In the genomic region with DNA sequence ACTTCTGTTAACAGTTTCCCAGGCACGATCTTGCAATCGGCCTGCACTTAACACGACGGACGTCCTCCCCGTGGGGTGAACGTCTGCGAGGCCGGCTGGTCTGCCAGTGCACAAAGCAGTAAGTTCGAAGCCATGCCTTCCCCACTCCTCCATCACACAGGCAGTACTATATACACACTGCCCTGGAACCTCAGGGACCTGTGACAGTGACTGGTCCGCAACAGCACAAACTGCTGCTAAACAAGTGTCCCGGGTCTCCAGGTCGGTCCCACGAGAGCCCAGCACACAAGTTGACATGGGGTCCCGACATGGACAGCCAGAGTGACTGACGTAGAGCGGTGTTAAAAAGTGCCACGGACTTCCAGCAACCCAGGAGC, we compare ENCODE assay signal across 8 mouse cellular contexts. TPM values are rescaled to one million over a fixed set of nuclear protein-coding genes. Genes with fewer than 3 reads are reported as not detected.
DNase-seq lines count a peak whose midpoint lies in the region; ATAC-seq and TF ChIP-seq lines count a peak whose summit lies in the region.

No protein-coding gene starts in this region.

- H3K27ac ChIP-seq in heart, embryonic 13.5 days (replicated peaks) = peak overlapping the region; percentile 87
- H3K27ac ChIP-seq in bone marrow, adult 2 months (ENCODE audit: control insufficient read depth, insufficient read depth, low read depth, low read length, poor library complexity) = peak overlapping the region; percentile 68
- H3K27ac ChIP-seq in forebrain, postnatal 0 days (ENCODE audit: low read depth, low read length) = peak overlapping the region; percentile 92
- peak overlapping the region; percentile 94 for H3K27ac ChIP-seq in limb, embryonic 12.5 days
- H3K27ac ChIP-seq in midbrain, embryonic 13.5 days = peak overlapping the region; percentile 87

- peaks cover 17% of the 10 kb centered on the region for H3K4me1 ChIP-seq in heart, embryonic 13.5 days
- H3K4me1 ChIP-seq in bone marrow, adult 2 months (ENCODE audit: control insufficient read depth, insufficient read depth, low read length) = peaks cover 3% of the 10 kb centered on the region
- H3K4me1 ChIP-seq in forebrain, postnatal 0 days (ENCODE audit: insufficient read depth) = peaks cover 9% of the 10 kb centered on the region; the same call in 1 of the 2 replicates
- H3K4me1 ChIP-seq in limb, embryonic 12.5 days (replicated peaks) = peaks cover 13% of the 10 kb centered on the region
- H3K4me1 ChIP-seq in midbrain, embryonic 13.5 days (replicated peaks) = peaks cover 19% of the 10 kb centered on the region

- no peak for TF ChIP-seq POLR2A in bone marrow, adult 2 months (IDR thresholded peaks at IDR 0.05; ENCODE audit: borderline replicate concordance, control insufficient read depth, low read depth, low read length)

- H3K4me2 ChIP-seq in heart, embryonic 13.5 days = peak overlapping the region; percentile 90
- H3K4me2 ChIP-seq in forebrain, postnatal 0 days (ENCODE audit: low read depth) = peak overlapping the region; percentile 75
- H3K4me2 ChIP-seq in limb, embryonic 12.5 days = peak overlapping the region; percentile 72
- H3K4me2 ChIP-seq in midbrain, embryonic 13.5 days (replicated peaks) = peak overlapping the region; percentile 67

- H3K9ac ChIP-seq in heart, embryonic 13.5 days = peak overlapping the region; percentile 100
- H3K9ac ChIP-seq in forebrain, postnatal 0 days = peak overlapping the region; percentile 96
- peak overlapping the region; percentile 98 for H3K9ac ChIP-seq in limb, embryonic 12.5 days (replicated peaks)
- H3K9ac ChIP-seq in midbrain, embryonic 13.5 days (replicated peaks) = peak overlapping the region; percentile 100

- no peak for DNase-seq in heart, adult 18-20 months
- no peak for DNase-seq in forebrain, postnatal 0 days
- no peak for DNase-seq in cerebellum, adult 11-12 months

- TF ChIP-seq CTCF in bone marrow, adult 2 months (IDR thresholded peaks at IDR 0.05; ENCODE audit: control insufficient read depth, insufficient read depth, low read length) = no peak
- TF ChIP-seq CTCF in forebrain, postnatal 0 days (IDR thresholded peaks at IDR 0.05; ENCODE audit: low read depth) = no peak

- peaks cover 46% of the 10 kb centered on the region for H3K36me3 ChIP-seq in heart, embryonic 13.5 days
- peaks cover 35% of the 10 kb centered on the region for H3K36me3 ChIP-seq in forebrain, postnatal 0 days (ENCODE audit: insufficient read depth)
- H3K36me3 ChIP-seq in limb, embryonic 12.5 days = peaks cover 45% of the 10 kb centered on the region
- H3K36me3 ChIP-seq in midbrain, embryonic 13.5 days = peaks cover 40% of the 10 kb centered on the region

- no peaks in the 10 kb centered on the region for H3K27me3 ChIP-seq in heart, embryonic 13.5 days (replicated peaks)
- H3K27me3 ChIP-seq in forebrain, postnatal 0 days (ENCODE audit: insufficient read depth, low read length) = no peaks in the 10 kb centered on the region
- H3K27me3 ChIP-seq in limb, embryonic 12.5 days = no peaks in the 10 kb centered on the region
- no peaks in the 10 kb centered on the region for H3K27me3 ChIP-seq in midbrain, embryonic 13.5 days

- under 1% methylated on average over 18 of the region's 18 CpGs for WGBS in heart, embryonic 13.5 days
- under 1% methylated on average over 18 of the region's 18 CpGs for WGBS in bone marrow, adult 2 months
- under 1% methylated on average over 18 of the region's 18 CpGs for WGBS in forebrain, postnatal 0 days
- under 1% methylated on average over 18 of the region's 18 CpGs for WGBS in limb, embryonic 12.5 days
- WGBS in midbrain, embryonic 13.5 days = under 1% methylated on average over 18 of the region's 18 CpGs

- ATAC-seq in heart, embryonic 13.5 days (ENCODE audit: extremely low read depth, insufficient number of reproducible peaks, low FRiP score, low TSS enrichment) = no peak
- peak; percentile 25 for ATAC-seq in forebrain, postnatal 0 days
- peak; percentile 37 for ATAC-seq in limb, embryonic 12.5 days (ENCODE audit: insufficient number of reproducible peaks, insufficient read depth, low FRiP score, low TSS enrichment, low read depth)
- ATAC-seq in midbrain, embryonic 13.5 days = no peak; the same call in 1 of the 2 replicates
- no peak for ATAC-seq in frontal cortex, adult (ENCODE audit: low TSS enrichment)

- H3K4me3 ChIP-seq in heart, embryonic 13.5 days = peak overlapping the region; percentile 98
- H3K4me3 ChIP-seq in bone marrow, adult 2 months (replicated peaks; ENCODE audit: control insufficient read depth, low read depth, low read length) = peak overlapping the region; percentile 99
- peak overlapping the region; percentile 93 for H3K4me3 ChIP-seq in forebrain, postnatal 0 days (ENCODE audit: low read depth, low read length)
- H3K4me3 ChIP-seq in limb, embryonic 12.5 days (replicated peaks) = peak overlapping the region; percentile 97
- H3K4me3 ChIP-seq in midbrain, embryonic 13.5 days (replicated peaks) = peak overlapping the region; percentile 99

- H3K9me3 ChIP-seq in heart, embryonic 13.5 days = no peaks in the 10 kb centered on the region
- no peaks in the 10 kb centered on the region for H3K9me3 ChIP-seq in forebrain, postnatal 0 days (ENCODE audit: low read length)
- H3K9me3 ChIP-seq in limb, embryonic 12.5 days = no peaks in the 10 kb centered on the region
- no peaks in the 10 kb centered on the region for H3K9me3 ChIP-seq in midbrain, embryonic 13.5 days

RNA-seq across cellular contexts. Expression of gene Rps3a1, which starts 0.6 kb away (rescaled TPM):
- 788 and 847 TPM in 2 replicates for polyA plus RNA-seq in heart, embryonic 13.5 days (2015; fragmentation: Nextera tagmentation; extraction: Ambion mirVana)
- total RNA-seq in heart, adult 18-20 months (2021) = 100 to 1,000 TPM; 535 to 579 TPM
- 1,120 and 1,318 TPM in 2 replicates for polyA plus RNA-seq in bone marrow, adult 2 months (2011; ENCODE audit: insufficient read depth, insufficient read length, low replicate concordance, missing spikeins)
- 996 and 1,231 TPM in 2 replicates for total RNA-seq in forebrain, postnatal 0 days (2014; rRNA removed)
- 709 and 888 TPM in 2 replicates for polyA plus RNA-seq in forebrain, postnatal 0 days (2015; fragmentation: Nextera tagmentation; extraction: Ambion mirVana)
- polyA plus RNA-seq in limb, embryonic 12.5 days (2016; fragmentation: Nextera tagmentation; extraction: Ambion mirVana) = 1,233 and 1,304 TPM in 2 replicates
- 722 and 731 TPM in 2 replicates for polyA plus RNA-seq in midbrain, embryonic 13.5 days (2015; fragmentation: Nextera tagmentation; extraction: Ambion mirVana)

Comparison
In these comparisons a context has a peak if more than half of its experiments do, and no peak if none do; other contexts are left out.
1. ATAC-seq: peak in forebrain, postnatal 0 days (single experiment) and limb, embryonic 12.5 days (single experiment); none in heart, embryonic 13.5 days (single experiment), midbrain, embryonic 13.5 days (single experiment) and frontal cortex, adult (single experiment).
2. Peak in every context shown above with its lines, with median percentiles within 50 percentile points of each other: H3K27ac ChIP-seq, H3K4me2 ChIP-seq, H3K4me3 ChIP-seq and H3K9ac ChIP-seq.